Mouse (Mus musculus) myocyte (in vitro differentiated cells): ENCODE measurements at regions not wholly inside any gene's neighbourhood (a gene's known extent, or its start where the extent isn't known, plus 50 kb on each side); places are given as distances from the start of the nearest gene placed in this dataset.

ENCODE experiments used
- H3K27me3 ChIP-seq: one replicate; pipeline ENCODE4 v1.6.1; 2011; ENCODE audit not compliant: control insufficient read depth, insufficient read depth, insufficient read length
- H3K36me3 ChIP-seq: one replicate; pipeline ENCODE4 v1.6.1; 2011; ENCODE audit not compliant: control insufficient read depth, insufficient read depth
- H3K4me2 ChIP-seq: one replicate; pipeline ENCODE4 v1.6.1; 2011; ENCODE audit warnings: low read depth, control low read depth
- H3K4me3 ChIP-seq: one replicate; pipeline ENCODE4 v1.5.1; 2011; ENCODE audit warnings: mild to moderate bottlenecking, control low read depth, moderate library complexity
- H3K79me2 ChIP-seq: one replicate; pipeline ENCODE4 v1.6.1; 2011; ENCODE audit not compliant: control insufficient read depth, insufficient read depth
- H3ac ChIP-seq: one replicate; pipeline ENCODE4 v1.6.1; 2011; ENCODE audit not compliant: control insufficient read depth, insufficient read length
- CEBPB ChIP-seq: IDR thresholded peaks from 2 replicates; pipeline ENCODE4 v1.6.1; 2011; ENCODE audit warnings: mild to moderate bottlenecking, moderate library complexity; ENCODE audit not compliant: poor library complexity, insufficient read depth, severe bottlenecking
- E2F4 ChIP-seq: IDR thresholded peaks from one replicate; pipeline ENCODE4 v1.6.1; 2011; ENCODE audit warnings: mild to moderate bottlenecking, control low read depth, moderate library complexity; ENCODE audit not compliant: insufficient read depth
- MAX ChIP-seq: IDR thresholded peaks from one replicate; pipeline ENCODE4 v1.6.1; 2011; ENCODE audit warnings: low read depth, mild to moderate bottlenecking, control low read depth
- MYOD1 ChIP-seq, 3 experiments: IDR thresholded peaks; one replicate each; pipeline ENCODE4 v1.6.1; 2011; ENCODE audit warnings: control low read depth in 2 of 3, low read depth in 2 of 3, mild to moderate bottlenecking in 2 of 3, moderate library complexity in 1 of 3; ENCODE audit not compliant: insufficient read length in 2 of 3, control insufficient read depth in 1 of 3
- MYOG ChIP-seq, 3 experiments: IDR thresholded peaks; one replicate each; pipeline ENCODE4 v1.6.1; 2011; ENCODE audit warnings: control low read depth in 2 of 3, low read depth in 2 of 3, mild to moderate bottlenecking in 2 of 3; ENCODE audit not compliant: insufficient read length in 2 of 3, control insufficient read depth in 1 of 3, insufficient read depth in 1 of 3
- POLR2A ChIP-seq: IDR thresholded peaks from one replicate; pipeline ENCODE4 v1.6.1; 2011; ENCODE audit warnings: low read depth, mild to moderate bottlenecking, control low read depth, moderate library complexity; ENCODE audit not compliant: insufficient read length
- POLR2AphosphoS2 ChIP-seq: IDR thresholded peaks from one replicate; pipeline ENCODE4 v1.6.1; 2011; ENCODE audit warnings: low read depth, control low read depth; ENCODE audit not compliant: insufficient read length
- REST ChIP-seq: IDR thresholded peaks from one replicate; pipeline ENCODE4 v1.6.1; 2011; ENCODE audit warnings: mild to moderate bottlenecking, control low read depth, moderate library complexity; ENCODE audit not compliant: insufficient read depth, insufficient read length
- SRF ChIP-seq: IDR thresholded peaks from one replicate; pipeline ENCODE4 v1.6.1; 2011; ENCODE audit warnings: low read depth; ENCODE audit not compliant: control insufficient read depth, insufficient read length
- TCF12 ChIP-seq: IDR thresholded peaks from one replicate; pipeline ENCODE4 v1.6.1; 2011; ENCODE audit warnings: mild to moderate bottlenecking, control low read depth; ENCODE audit not compliant: poor library complexity, insufficient read depth, severe bottlenecking
- TCF3 ChIP-seq: IDR thresholded peaks from one replicate; pipeline ENCODE4 v1.6.1; 2011; ENCODE audit warnings: low read depth, control low read depth; ENCODE audit not compliant: insufficient read length
- USF1 ChIP-seq: IDR thresholded peaks from one replicate; pipeline ENCODE4 v1.6.1; 2011; ENCODE audit warnings: low read depth, mild to moderate bottlenecking, control low read depth, moderate library complexity

GRCm38 (mm10) chr8:56706941-56707706 lies 156.2 kb downstream of the Fbxo8 start:
- H3K4me2 ChIP-seq = no peak overlapping the region
- TF ChIP-seq TCF12 = no peak
- no peak for TF ChIP-seq USF1
- no peak for TF ChIP-seq REST
- no peak for TF ChIP-seq SRF
- no peak for TF ChIP-seq TCF3
- TF ChIP-seq MYOG (IDR thresholded peaks at IDR 0.05; ENCODE audit: control insufficient read depth in 1 of 3, insufficient read depth in 1 of 3, insufficient read length in 2 of 3, low read depth in 2 of 3) = no peak
- no peak for TF ChIP-seq MYOD1 (IDR thresholded peaks at IDR 0.05; ENCODE audit: control insufficient read depth in 1 of 3, insufficient read length in 2 of 3, low read depth in 2 of 3)
- no peak for TF ChIP-seq CEBPB
- no peak for TF ChIP-seq POLR2AphosphoS2
- no peak for TF ChIP-seq E2F4
- no peak for TF ChIP-seq POLR2A
- no peak for TF ChIP-seq MAX
- no peak overlapping the region for H3K4me3 ChIP-seq

GRCm38 (mm10) chr8:56720001-56720400 lies 169.1 kb downstream of the Fbxo8 start:
- Histone ChIP-seq H3K79me2 (no peaks in the 10 kb centered on the region), H3K4me3 (no peak overlapping the region), H3K4me2 (no peak overlapping the region), H3K27me3 (no peaks in the 10 kb centered on the region), H3ac (no peak overlapping the region), H3K36me3 (no peaks in the 10 kb centered on the region)
- TF ChIP-seq MYOD1 (IDR thresholded peaks at IDR 0.05; ENCODE audit: control insufficient read depth in 1 of 3, insufficient read length in 2 of 3, low read depth in 2 of 3) = no peak
- no peak for TF ChIP-seq MYOG (IDR thresholded peaks at IDR 0.05; ENCODE audit: control insufficient read depth in 1 of 3, insufficient read depth in 1 of 3, insufficient read length in 2 of 3, low read depth in 2 of 3)

More at GRCm38 (mm10) chr8:56706941-56707706, 156.2 kb downstream of the Fbxo8 start:
- Histone ChIP-seq H3ac (no peak overlapping the region), H3K79me2 (no peaks in the 10 kb centered on the region), H3K27me3 (no peaks in the 10 kb centered on the region), H3K36me3 (no peaks in the 10 kb centered on the region)

- TF ChIP-seq TCF3 (no peak), SRF (no peak), E2F4 (no peak), REST (no peak), POLR2A (no peak), MYOG (IDR thresholded peaks at IDR 0.05; ENCODE audit: control insufficient read depth in 1 of 3, insufficient read depth in 1 of 3, insufficient read length in 2 of 3, low read depth in 2 of 3) (no peak), TCF12 (no peak), USF1 (no peak), POLR2AphosphoS2 (no peak)
- H3K27me3 ChIP-seq = no peaks in the 10 kb centered on the region
- no peak overlapping the region for H3K4me3 ChIP-seq
- H3ac ChIP-seq = no peak overlapping the region
- H3K36me3 ChIP-seq = no peaks in the 10 kb centered on the region
- no peaks in the 10 kb centered on the region for H3K79me2 ChIP-seq
- H3K4me2 ChIP-seq = no peak overlapping the region
Measured at GRCm38 (mm10) chr8:56722473-56723236, 171.8 kb downstream of the Fbxo8 start.

- Histone ChIP-seq H3ac (no peak overlapping the region), H3K79me2 (no peaks in the 10 kb centered on the region), H3K4me2 (no peak overlapping the region), H3K36me3 (no peaks in the 10 kb centered on the region), H3K27me3 (no peaks in the 10 kb centered on the region), H3K4me3 (no peak overlapping the region)
- TF ChIP-seq SRF (no peak), POLR2AphosphoS2 (no peak), POLR2A (no peak), REST (no peak), MAX (no peak), MYOD1 (IDR thresholded peaks at IDR 0.05; ENCODE audit: control insufficient read depth in 1 of 3, insufficient read length in 2 of 3, low read depth in 2 of 3) (no peak), CEBPB (no peak), USF1 (no peak), TCF3 (no peak), TCF12 (no peak), E2F4 (no peak), MYOG (IDR thresholded peaks at IDR 0.05; ENCODE audit: control insufficient read depth in 1 of 3, insufficient read depth in 1 of 3, insufficient read length in 2 of 3, low read depth in 2 of 3) (no peak)
Measured at GRCm38 (mm10) chr8:56724607-56725006, 173.7 kb downstream of the Fbxo8 start.

GRCm38 (mm10) chr8:56733318-56733717 lies 182.4 kb downstream of the Fbxo8 start:
- Histone ChIP-seq H3K36me3 (no peaks in the 10 kb centered on the region), H3K4me2 (no peak overlapping the region), H3K27me3 (no peaks in the 10 kb centered on the region), H3K79me2 (no peaks in the 10 kb centered on the region), H3ac (no peak overlapping the region), H3K4me3 (no peak overlapping the region)
- no peak for TF ChIP-seq CEBPB
- TF ChIP-seq MYOG (IDR thresholded peaks at IDR 0.05; ENCODE audit: control insufficient read depth in 1 of 3, insufficient read depth in 1 of 3, insufficient read length in 2 of 3, low read depth in 2 of 3) = no peak
- TF ChIP-seq POLR2AphosphoS2 = no peak
- no peak for TF ChIP-seq POLR2A
- no peak for TF ChIP-seq TCF12
- no peak for TF ChIP-seq TCF3
- TF ChIP-seq USF1 = no peak
- TF ChIP-seq SRF = no peak
- no peak for TF ChIP-seq MAX
- TF ChIP-seq E2F4 = no peak
- no peak for TF ChIP-seq REST
- TF ChIP-seq MYOD1 (IDR thresholded peaks at IDR 0.05; ENCODE audit: control insufficient read depth in 1 of 3, insufficient read length in 2 of 3, low read depth in 2 of 3) = no peak
